In the genomic region with DNA sequence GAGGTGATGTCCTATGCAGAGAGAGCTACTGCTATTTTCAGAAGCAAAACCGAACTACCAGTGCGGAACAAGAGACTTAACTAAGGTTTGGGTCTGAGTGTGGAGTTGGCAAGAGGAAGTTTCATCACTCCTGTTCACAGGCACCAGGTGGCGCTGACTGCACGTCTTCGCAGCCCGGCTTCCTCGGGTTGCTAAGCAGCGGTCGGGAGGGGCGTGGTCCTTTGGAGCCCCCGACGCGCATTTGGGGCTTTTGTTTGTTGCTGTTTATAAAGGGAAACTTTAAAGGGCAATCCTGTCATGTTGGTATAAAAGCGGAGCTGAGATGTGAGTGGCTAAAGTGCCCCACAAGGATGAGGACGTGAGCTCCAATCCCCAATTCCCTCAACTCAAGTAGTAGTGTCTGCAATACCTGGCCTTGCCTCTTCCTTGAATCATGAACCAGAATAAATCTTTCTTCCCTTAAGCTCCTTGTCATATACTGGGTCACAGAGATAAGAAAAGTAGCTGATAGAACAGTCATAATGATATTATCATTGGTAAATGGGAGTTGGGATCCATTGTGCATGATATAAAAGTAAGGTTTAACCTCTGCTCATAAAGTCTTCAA, we compare ENCODE assay signal across 8 mouse cellular contexts. TPM values are rescaled to one million over a fixed set of nuclear protein-coding genes. Genes with fewer than 3 reads are reported as not detected.
DNase-seq lines count a peak whose midpoint lies in the region; ATAC-seq and TF ChIP-seq lines count a peak whose summit lies in the region.

No protein-coding gene starts in this region.

- peak overlapping the region; percentile 40 for H3K4me2 ChIP-seq in forebrain, postnatal 0 days (ENCODE audit: low read depth)

- 3% methylated on average over 15 of the region's 15 CpGs for WGBS in forebrain, postnatal 0 days

- no peak overlapping the region for H3K27ac ChIP-seq in forebrain, postnatal 0 days (ENCODE audit: low read depth, low read length)

- H3K4me1 ChIP-seq in forebrain, postnatal 0 days (ENCODE audit: insufficient read depth) = no peaks in the 10 kb centered on the region; the same call in 1 of the 2 replicates

- H3K9ac ChIP-seq in forebrain, postnatal 0 days = no peak overlapping the region

- H3K27me3 ChIP-seq in forebrain, postnatal 0 days (ENCODE audit: insufficient read depth, low read length) = no peaks in the 10 kb centered on the region

- peak; percentile 90 for ATAC-seq in forebrain, postnatal 0 days
- peak; percentile 72 to 89 for ATAC-seq in hematopoietic stem cell, adult 5-6 weeks (replicated peaks in 1 of 2; ENCODE audit: insufficient read depth in 1 of 2, low FRiP score in 2 of 2, low TSS enrichment in 1 of 2, low read depth in 1 of 2, poor library complexity in 2 of 2, severe bottlenecking in 2 of 2)

- H3K4me3 ChIP-seq in forebrain, postnatal 0 days (ENCODE audit: low read depth, low read length) = 0 out of 2 replicates have a peak overlapping the region, but pooled peaks have one; percentile 4

- peak; percentile 43 for DNase-seq in MN1 (ENCODE audit: low spot score)
- peak; percentile 77 to 82 for DNase-seq in cerebellum, adult 18-20 months
- peak; percentile 90 for DNase-seq in forebrain, postnatal 0 days
- DNase-seq in layer of hippocampus, adult 9-10 months (ENCODE audit: low spot score) = peak; percentile 59
- DNase-seq in lung, postnatal 10 days = peak; percentile 81
- DNase-seq in retina, postnatal 7 days (ENCODE audit: low read depth, low spot score) = peak; percentile 45
- peak; percentile 20 for DNase-seq in urinary bladder, postnatal 10 days (ENCODE audit: low spot score)

- TF ChIP-seq CTCF in forebrain, postnatal 0 days (IDR thresholded peaks at IDR 0.05; ENCODE audit: low read depth) = peak; percentile 90

- no peaks in the 10 kb centered on the region for H3K36me3 ChIP-seq in forebrain, postnatal 0 days (ENCODE audit: insufficient read depth)

- no peaks in the 10 kb centered on the region for H3K9me3 ChIP-seq in forebrain, postnatal 0 days (ENCODE audit: low read length)

RNA-seq across cellular contexts. Expression of a gene that starts 40.1 kb away (rescaled TPM):
- total RNA-seq in forebrain, postnatal 0 days (2014; rRNA removed) = 1.5 and 2.1 TPM in 2 replicates
- 1.4 and 3.1 TPM in 2 replicates for polyA plus RNA-seq in forebrain, postnatal 0 days (2015; fragmentation: Nextera tagmentation; extraction: Ambion mirVana)
- total RNA-seq in hematopoietic stem cell, adult 5-6 weeks (2017) = not detected in 2 replicates

Comparison
In these comparisons a context has a peak if more than half of its experiments do, and no peak if none do; other contexts are left out.
1. DNase-seq: peak in every context shown above with its lines; median percentile 90 in forebrain, postnatal 0 days; 81 in lung, postnatal 10 days; 80 in cerebellum, adult 18-20 months; 59 in layer of hippocampus, adult 9-10 months; 45 in retina, postnatal 7 days; 43 in MN1; 20 in urinary bladder, postnatal 10 days.